Mouse (Mus musculus): ENCODE results near the gene Fastkd2. TPM values are rescaled to one million over a fixed set of nuclear protein-coding genes. Genes with fewer than 3 reads are reported as not detected.

Fastkd2 gene
- 78.5 and 80.7 TPM in 2 replicates for polyA plus RNA-seq (2014; fragmentation: Nextera tagmentation; extraction: Ambion mirVana)

- Histone ChIP-seq H3K4me2 (ENCODE audit: low read length) (peak within 1 kb of the TSS; percentile 62), H3K36me3 (ENCODE audit: control insufficient read depth, insufficient read depth, low read length) (no peaks in the 10 kb centered on the region), H3K4me3 (ENCODE audit: low read depth, low read length) (peak within 1 kb of the TSS; percentile 70), H3K9ac (ENCODE audit: low read length) (peak within 1 kb of the TSS; percentile 75), H3K27me3 (replicated peaks; ENCODE audit: control insufficient read depth, insufficient read depth, low read length) (no peaks in the 10 kb centered on the region), H3K27ac (ENCODE audit: low read depth) (no peak within 1 kb of the TSS), H3K9me3 (ENCODE audit: control insufficient read depth, low read length) (no peaks in the 10 kb centered on the region), H3K4me1 (replicated peaks; ENCODE audit: control insufficient read depth, insufficient read depth, low read length) (peaks cover 7% of the 10 kb centered on the region; the same call in 1 of the 2 replicates)
- under 1% methylated on average over 31 of the region's 31 CpGs for WGBS
- DNase-seq (ENCODE audit: low spot score) (peak; percentile 94), ATAC-seq (replicated peaks; ENCODE audit: low FRiP score, low TSS enrichment, low read depth) (peak; percentile 95)
Observed at GRCm38 (mm10) chr1:63730240-63730771, at the start of gene Fastkd2, which contains the start of gene Mdh1b. TSS of gene Fastkd2 (plus strand) at chr1:63730614. TSS of gene Mdh1b (minus strand) at chr1:63730318.

DNA sequence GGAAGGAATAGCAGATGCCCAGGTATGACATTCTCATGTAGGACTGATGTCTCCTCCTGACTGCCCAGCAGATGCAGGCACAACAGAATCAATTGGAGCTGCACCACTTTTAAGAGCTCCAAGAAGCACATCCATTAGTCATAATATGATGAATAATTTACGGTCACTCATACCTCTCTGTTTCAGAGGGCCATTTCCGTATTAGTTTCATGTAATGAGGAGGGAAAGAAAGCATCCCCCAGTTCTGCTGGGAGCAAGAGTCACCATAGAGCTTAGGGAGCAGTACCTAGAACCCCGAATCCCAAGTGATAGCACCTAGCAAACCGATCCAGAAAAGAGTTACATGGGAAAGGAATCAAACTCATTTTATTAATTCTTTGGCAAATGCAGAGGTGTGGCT, 43.6 kb upstream of the Fastkd2 start, which contains the start of gene Dytn:
TSS of gene Dytn (minus strand) at position 101 of the 400 bp plus-strand sequence.
- H3K27ac ChIP-seq (ENCODE audit: low read depth) = no peak within 1 kb of the TSS
- H3K27me3 ChIP-seq (replicated peaks; ENCODE audit: control insufficient read depth, insufficient read depth, low read length) = no peaks in the 10 kb centered on the region
- H3K4me2 ChIP-seq (ENCODE audit: low read length) = no peak within 1 kb of the TSS
- WGBS = 86% methylated on average over 4 of the region's 4 CpGs
- H3K9ac ChIP-seq (ENCODE audit: low read length) = no peak within 1 kb of the TSS
- no peaks in the 10 kb centered on the region for H3K9me3 ChIP-seq (ENCODE audit: control insufficient read depth, low read length)
- H3K4me1 ChIP-seq (replicated peaks; ENCODE audit: control insufficient read depth, insufficient read depth, low read length) = no peaks in the 10 kb centered on the region
- ATAC-seq (replicated peaks; ENCODE audit: low FRiP score, low TSS enrichment, low read depth) = no peak
- DNase-seq (ENCODE audit: low spot score) = no peak
- no peaks in the 10 kb centered on the region for H3K36me3 ChIP-seq (ENCODE audit: control insufficient read depth, insufficient read depth, low read length)
- H3K4me3 ChIP-seq (ENCODE audit: low read depth, low read length) = no peak within 1 kb of the TSS

DNA sequence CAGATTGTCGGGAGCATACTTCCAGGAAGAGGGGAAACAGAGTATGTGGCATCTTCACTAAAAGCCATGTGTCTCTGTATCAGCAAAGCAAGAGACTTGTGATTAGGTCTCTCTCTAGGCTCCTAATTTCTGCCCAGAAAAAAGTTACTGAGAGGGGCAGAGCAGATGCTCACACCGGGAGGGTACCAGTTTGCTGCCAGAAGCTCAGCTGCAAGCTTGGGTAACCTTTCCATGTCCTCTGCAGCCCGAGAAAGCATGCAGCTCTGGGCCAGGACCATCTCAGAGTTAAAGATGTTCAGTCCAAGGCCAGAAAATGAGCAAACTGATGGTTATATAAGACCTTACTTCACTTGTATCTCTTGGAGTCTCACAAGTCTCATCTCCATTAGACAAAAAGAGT, 33.6 kb upstream of the Fastkd2 start:
- H3K36me3 ChIP-seq (ENCODE audit: control insufficient read depth, insufficient read depth, low read length) = no peaks in the 10 kb centered on the region
- no peak overlapping the region for H3K4me2 ChIP-seq (ENCODE audit: low read length)
- no peaks in the 10 kb centered on the region for H3K9me3 ChIP-seq (ENCODE audit: control insufficient read depth, low read length)
- no peak overlapping the region for H3K9ac ChIP-seq (ENCODE audit: low read length)
- DNase-seq (ENCODE audit: low spot score) (no peak), ATAC-seq (replicated peaks; ENCODE audit: low FRiP score, low TSS enrichment, low read depth) (no peak)
- no peak overlapping the region for H3K27ac ChIP-seq (ENCODE audit: low read depth)
- H3K27me3 ChIP-seq (replicated peaks; ENCODE audit: control insufficient read depth, insufficient read depth, low read length) = no peaks in the 10 kb centered on the region
- WGBS = 80% methylated on average over 3 of the region's 3 CpGs
- no peaks in the 10 kb centered on the region for H3K4me1 ChIP-seq (replicated peaks; ENCODE audit: control insufficient read depth, insufficient read depth, low read length)
- no peak overlapping the region for H3K4me3 ChIP-seq (ENCODE audit: low read depth, low read length)

DNA sequence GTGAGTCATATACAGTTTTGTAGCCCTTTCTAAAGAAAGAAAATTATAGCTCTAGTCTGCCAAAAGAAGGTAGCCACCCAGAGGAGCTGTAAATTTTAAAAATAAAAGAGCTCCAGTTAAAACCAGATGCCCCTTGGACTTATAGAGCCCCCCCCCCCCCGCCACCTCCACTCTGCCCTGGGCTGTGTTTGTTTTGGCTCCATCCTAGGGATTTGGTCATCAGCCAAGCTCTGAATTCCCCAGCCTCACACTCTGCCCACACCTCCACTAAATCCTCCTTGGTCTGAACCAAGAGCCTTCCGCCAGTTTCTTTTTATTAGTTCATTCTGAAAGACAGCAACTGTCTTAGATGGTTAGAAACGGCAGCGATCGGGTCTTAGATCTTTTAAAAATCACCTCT, 24.7 kb upstream of the Fastkd2 start:
- ATAC-seq (replicated peaks; ENCODE audit: low FRiP score, low TSS enrichment, low read depth) (no peak), DNase-seq (ENCODE audit: low spot score) (no peak)
- Histone ChIP-seq H3K27me3 (replicated peaks; ENCODE audit: control insufficient read depth, insufficient read depth, low read length) (no peaks in the 10 kb centered on the region), H3K4me3 (ENCODE audit: low read depth, low read length) (no peak overlapping the region), H3K36me3 (ENCODE audit: control insufficient read depth, insufficient read depth, low read length) (no peaks in the 10 kb centered on the region), H3K9me3 (ENCODE audit: control insufficient read depth, low read length) (no peaks in the 10 kb centered on the region), H3K4me2 (ENCODE audit: low read length) (no peak overlapping the region), H3K4me1 (replicated peaks; ENCODE audit: control insufficient read depth, insufficient read depth, low read length) (no peaks in the 10 kb centered on the region), H3K9ac (ENCODE audit: low read length) (no peak overlapping the region), H3K27ac (ENCODE audit: low read depth) (no peak overlapping the region)
- WGBS = 60% methylated on average over 5 of the region's 5 CpGs

- ATAC-seq (replicated peaks; ENCODE audit: low FRiP score, low TSS enrichment, low read depth) = no peak
- DNase-seq (ENCODE audit: low spot score) = no peak
Observed at GRCm38 (mm10) chr1:63708876-63709275, 21.5 kb upstream of the Fastkd2 start.

DNA sequence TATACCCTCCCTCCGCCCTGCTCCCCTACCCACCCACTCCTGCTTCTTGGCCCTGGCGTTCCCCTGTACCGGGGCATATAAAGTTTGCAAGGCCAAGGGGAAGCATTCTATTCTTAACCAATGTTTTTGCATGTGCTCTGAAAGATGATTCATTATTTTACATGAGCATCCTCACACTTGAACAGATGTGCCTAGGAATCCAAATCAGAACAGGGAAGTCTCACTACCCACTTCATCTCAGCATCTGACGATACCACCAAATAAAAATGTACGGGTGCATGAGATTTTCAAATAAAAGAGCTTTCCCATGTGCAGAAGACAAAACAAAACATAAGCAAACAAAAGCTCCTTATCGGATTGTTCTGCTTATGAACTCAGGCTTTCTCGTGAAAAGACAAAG, 10.3 kb upstream of the Fastkd2 start:
- Histone ChIP-seq H3K9ac (ENCODE audit: low read length) (no peak overlapping the region), H3K9me3 (ENCODE audit: control insufficient read depth, low read length) (no peaks in the 10 kb centered on the region), H3K36me3 (ENCODE audit: control insufficient read depth, insufficient read depth, low read length) (no peaks in the 10 kb centered on the region), H3K4me1 (replicated peaks; ENCODE audit: control insufficient read depth, insufficient read depth, low read length) (no peaks in the 10 kb centered on the region), H3K27me3 (replicated peaks; ENCODE audit: control insufficient read depth, insufficient read depth, low read length) (no peaks in the 10 kb centered on the region), H3K4me3 (ENCODE audit: low read depth, low read length) (no peak overlapping the region), H3K4me2 (ENCODE audit: low read length) (no peak overlapping the region), H3K27ac (ENCODE audit: low read depth) (no peak overlapping the region)
- ATAC-seq (replicated peaks; ENCODE audit: low FRiP score, low TSS enrichment, low read depth) = no peak
- 83% methylated on average over 7 of the region's 7 CpGs for WGBS
- DNase-seq (ENCODE audit: low spot score) = no peak

More at GRCm38 (mm10) chr1:63708876-63709275, 21.5 kb upstream of the Fastkd2 start:
- Histone ChIP-seq H3K27ac (ENCODE audit: low read depth) (no peak overlapping the region), H3K4me2 (ENCODE audit: low read length) (no peak overlapping the region), H3K27me3 (replicated peaks; ENCODE audit: control insufficient read depth, insufficient read depth, low read length) (no peaks in the 10 kb centered on the region), H3K9me3 (ENCODE audit: control insufficient read depth, low read length) (no peaks in the 10 kb centered on the region), H3K36me3 (ENCODE audit: control insufficient read depth, insufficient read depth, low read length) (no peaks in the 10 kb centered on the region), H3K4me3 (ENCODE audit: low read depth, low read length) (no peak overlapping the region), H3K9ac (ENCODE audit: low read length) (no peak overlapping the region), H3K4me1 (replicated peaks; ENCODE audit: control insufficient read depth, insufficient read depth, low read length) (no peaks in the 10 kb centered on the region)
- 53% methylated on average over 3 of the region's 3 CpGs for WGBS

DNA sequence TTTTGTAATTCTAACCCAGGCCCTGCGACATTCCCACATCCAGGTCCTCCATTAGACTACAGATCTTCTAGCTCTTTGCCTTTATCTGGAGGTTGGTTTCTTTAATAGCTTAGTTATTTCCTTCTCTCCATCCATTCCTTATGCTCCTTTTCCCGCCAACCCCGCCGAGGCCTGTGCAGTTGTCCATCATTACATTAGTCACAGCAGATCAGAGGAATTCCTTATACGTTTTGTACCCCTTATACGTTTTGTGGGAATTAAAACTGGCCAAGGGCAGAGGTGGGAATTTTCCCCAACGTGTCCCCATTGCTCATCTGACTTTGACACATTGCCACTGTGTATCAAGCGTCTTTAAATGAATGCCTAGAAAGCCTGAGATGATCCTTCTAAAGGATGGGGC, 618 bp upstream of the Fastkd2 start:
- Histone ChIP-seq H3K4me3 (ENCODE audit: low read depth, low read length) (peak overlapping the region; percentile 70), H3K9me3 (ENCODE audit: control insufficient read depth, low read length) (no peaks in the 10 kb centered on the region), H3K27me3 (replicated peaks; ENCODE audit: control insufficient read depth, insufficient read depth, low read length) (no peaks in the 10 kb centered on the region), H3K36me3 (ENCODE audit: control insufficient read depth, insufficient read depth, low read length) (no peaks in the 10 kb centered on the region), H3K4me1 (replicated peaks; ENCODE audit: control insufficient read depth, insufficient read depth, low read length) (peaks cover 7% of the 10 kb centered on the region; the same call in 1 of the 2 replicates), H3K9ac (ENCODE audit: low read length) (peak overlapping the region; percentile 75), H3K4me2 (ENCODE audit: low read length) (peak overlapping the region; percentile 62), H3K27ac (ENCODE audit: low read depth) (no peak overlapping the region)
- ATAC-seq (replicated peaks; ENCODE audit: low FRiP score, low TSS enrichment, low read depth) (peak; percentile 30; the same call in 1 of the 2 replicates), DNase-seq (ENCODE audit: low spot score) (no peak)
- WGBS = 50% methylated on average over 8 of the region's 8 CpGs

DNA sequence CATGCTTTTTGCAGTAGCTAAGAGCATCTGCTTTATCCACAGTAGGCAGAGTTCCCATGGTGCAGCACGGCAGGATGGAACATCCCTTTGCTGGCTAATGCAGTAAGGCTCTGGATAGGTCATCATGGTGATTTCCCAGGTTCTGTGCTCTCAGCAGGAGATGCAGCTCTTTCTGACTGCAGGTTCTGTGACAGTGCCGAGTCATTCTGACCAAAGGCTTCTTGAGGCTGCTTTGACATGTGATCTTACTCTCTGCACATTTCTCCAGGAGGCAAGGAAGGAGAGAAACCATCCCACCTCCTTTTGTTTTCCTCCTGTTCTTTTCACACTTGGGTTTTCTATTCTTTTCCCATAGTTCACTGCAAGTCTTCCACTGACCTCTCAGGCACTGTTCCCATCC, 25.6 kb downstream of the Fastkd2 start:
- Histone ChIP-seq H3K9me3 (ENCODE audit: control insufficient read depth, low read length) (no peaks in the 10 kb centered on the region), H3K4me2 (ENCODE audit: low read length) (no peak overlapping the region), H3K4me1 (replicated peaks; ENCODE audit: control insufficient read depth, insufficient read depth, low read length) (no peaks in the 10 kb centered on the region), H3K27me3 (replicated peaks; ENCODE audit: control insufficient read depth, insufficient read depth, low read length) (no peaks in the 10 kb centered on the region), H3K27ac (ENCODE audit: low read depth) (no peak overlapping the region), H3K36me3 (ENCODE audit: control insufficient read depth, insufficient read depth, low read length) (peaks cover 21% of the 10 kb centered on the region), H3K4me3 (ENCODE audit: low read depth, low read length) (no peak overlapping the region), H3K9ac (ENCODE audit: low read length) (no peak overlapping the region)
- DNase-seq (ENCODE audit: low spot score) (no peak), ATAC-seq (replicated peaks; ENCODE audit: low FRiP score, low TSS enrichment, low read depth) (no peak)
- WGBS = 74% methylated on average over 2 of the region's 2 CpGs

DNA sequence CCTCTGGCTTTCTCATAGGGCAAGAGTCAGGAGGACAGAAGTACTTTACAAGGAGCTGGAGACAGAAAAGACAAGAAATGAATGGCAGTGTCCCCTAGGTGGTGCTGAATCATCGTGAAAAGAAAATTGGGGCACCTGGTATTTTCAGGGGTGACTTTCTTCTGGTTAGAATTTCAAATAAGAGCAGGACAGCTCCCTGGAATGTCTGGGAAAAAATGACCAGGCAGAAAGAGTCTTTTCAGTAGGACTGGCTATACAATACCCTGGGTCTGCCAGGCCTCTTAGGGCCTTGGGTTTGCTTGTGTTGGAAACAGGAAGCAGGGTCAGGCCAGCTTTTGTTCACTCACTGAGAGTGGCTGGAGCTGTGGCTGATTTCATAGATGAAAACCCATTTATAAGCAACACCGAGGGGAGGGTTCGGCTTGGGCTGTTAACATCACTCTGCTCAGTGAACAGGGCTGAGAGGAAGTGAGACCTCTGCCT, 32.8 kb downstream of the Fastkd2 start:
- 15% methylated on average over 3 of the region's 3 CpGs for WGBS
- 0 out of 2 replicates have a peak, but pooled peaks cover 3% of the 10 kb centered on the region for H3K4me1 ChIP-seq (replicated peaks; ENCODE audit: control insufficient read depth, insufficient read depth, low read length)
- no peak overlapping the region for H3K4me2 ChIP-seq (ENCODE audit: low read length)
- ATAC-seq (replicated peaks; ENCODE audit: low FRiP score, low TSS enrichment, low read depth) (0 out of 2 replicates have a peak, but pooled peaks have one; percentile 53), DNase-seq (ENCODE audit: low spot score) (peak; percentile 66)
- 0 out of 2 replicates have a peak overlapping the region, but pooled peaks have one; percentile 27 for H3K27ac ChIP-seq (ENCODE audit: low read depth)
- H3K9ac ChIP-seq (ENCODE audit: low read length) = no peak overlapping the region
- H3K36me3 ChIP-seq (ENCODE audit: control insufficient read depth, insufficient read depth, low read length) = no peaks in the 10 kb centered on the region
- no peaks in the 10 kb centered on the region for H3K27me3 ChIP-seq (replicated peaks; ENCODE audit: control insufficient read depth, insufficient read depth, low read length)
- H3K4me3 ChIP-seq (ENCODE audit: low read depth, low read length) = no peak overlapping the region
- H3K9me3 ChIP-seq (ENCODE audit: control insufficient read depth, low read length) = no peaks in the 10 kb centered on the region
